Mouse (Mus musculus): ENCODE data around the gene Ankrd22.

DNA sequence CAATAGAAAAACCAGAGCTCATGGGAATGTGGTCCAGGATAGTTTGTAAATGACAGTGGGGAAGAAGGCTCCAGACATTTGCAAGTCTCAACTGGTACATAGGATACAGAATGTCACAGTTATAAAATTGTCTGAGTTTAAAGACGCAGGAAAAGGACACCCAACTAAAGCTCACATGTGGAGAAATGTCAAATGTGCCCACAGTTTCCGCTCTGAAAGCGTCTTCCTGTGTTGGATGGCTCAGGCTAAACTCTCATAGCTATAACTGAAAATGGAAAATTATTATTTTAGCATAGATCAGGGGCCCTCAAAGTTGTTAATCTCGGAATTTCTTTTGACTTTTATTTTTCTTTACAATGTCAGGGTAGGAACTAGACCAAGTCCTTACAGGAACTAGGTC is 21.0 kb upstream of the Ankrd22 start:
- no peak for TF ChIP-seq POLR2A (IDR thresholded peaks at IDR 0.05; ENCODE audit: low read depth, low read length)
- TF ChIP-seq CTCF (IDR thresholded peaks at IDR 0.05; ENCODE audit: extremely low read depth, insufficient read depth, insufficient read length, insufficient replicate concordance) = no peak

All from spleen, adult 2 months (tissue).